ENCODE assay signal across 19 mouse cellular contexts in the genomic region with DNA sequence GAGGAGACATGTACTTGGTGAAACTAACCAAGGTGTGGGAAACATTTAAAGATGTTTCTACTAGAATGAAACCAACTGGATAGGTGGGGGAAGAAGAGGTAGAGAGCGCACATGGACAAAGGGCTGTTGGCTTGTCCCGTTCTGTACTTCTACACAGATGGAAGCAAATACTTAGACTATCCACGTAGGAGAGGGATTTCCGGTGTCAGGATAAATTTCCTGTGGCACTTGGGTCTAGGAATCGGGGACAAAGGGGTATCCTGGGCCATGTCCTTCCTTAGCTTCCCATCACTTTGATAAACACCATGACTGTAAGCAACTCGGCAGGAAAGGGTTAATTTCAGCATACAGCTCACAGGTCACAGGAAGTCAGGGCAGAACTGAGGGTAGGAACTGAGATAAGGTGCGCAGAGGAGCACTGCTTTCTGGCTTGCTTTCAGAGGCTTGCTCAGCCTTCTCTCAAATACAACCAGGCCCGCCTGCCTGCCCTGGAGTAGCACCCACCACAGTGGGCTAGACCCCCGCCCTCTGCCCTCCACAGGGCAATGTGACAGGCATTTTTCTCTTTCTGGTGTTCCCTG. TPM values are rescaled to one million over a fixed set of nuclear protein-coding genes. Genes with fewer than 3 reads are reported as not detected.
DNase-seq lines count a peak whose midpoint lies in the region; ATAC-seq and TF ChIP-seq lines count a peak whose summit lies in the region.
"Had no signal": no experiment of that assay in that cellular context is flagged by ENCODE, and none has a peak within 500 bp of the region (broad histone marks: within the 10 kb centered on the region; RNA-seq: fewer than 3 reads in every experiment).

No protein-coding gene starts in this region.

- no peak overlapping the region for H3K9ac ChIP-seq in heart, embryonic 15.5 days
- no peak overlapping the region for H3K9ac ChIP-seq in lung, postnatal 0 days (replicated peaks; ENCODE audit: low read depth)
- no peak overlapping the region for H3K9ac ChIP-seq in liver, embryonic 12.5 days
- H3K9ac ChIP-seq: embryonic facial prominence, embryonic 15.5 days; forebrain, embryonic 13.5 days; neural tube, embryonic 15.5 days had no signal

- TF ChIP-seq EP300 in lung, postnatal 0 days (IDR thresholded peaks at IDR 0.05) = peak; percentile 34; the same call in 1 of the 2 replicates

- H3K4me1 ChIP-seq in heart, embryonic 15.5 days (replicated peaks) = peaks cover 20% of the 10 kb centered on the region
- H3K4me1 ChIP-seq in lung, postnatal 0 days (ENCODE audit: insufficient read depth, low read depth, low read length) = peaks cover 4% of the 10 kb centered on the region; the same call in 1 of the 2 replicates
- H3K4me1 ChIP-seq in lung, adult 2 months (ENCODE audit: control insufficient read depth, insufficient read depth, low read length) = peaks cover 4% of the 10 kb centered on the region; the same call in 1 of the 2 replicates
- peaks cover 15% of the 10 kb centered on the region for H3K4me1 ChIP-seq in liver, embryonic 12.5 days
- H3K4me1 ChIP-seq: embryonic facial prominence, embryonic 15.5 days; forebrain, embryonic 13.5 days had no signal

- H3K4me2 ChIP-seq in heart, embryonic 15.5 days = no peak overlapping the region
- no peak overlapping the region for H3K4me2 ChIP-seq in lung, postnatal 0 days (replicated peaks; ENCODE audit: low read depth, low read length)
- 0 out of 2 replicates have a peak overlapping the region, but pooled peaks have one; percentile 2 for H3K4me2 ChIP-seq in liver, embryonic 12.5 days
- H3K4me2 ChIP-seq: embryonic facial prominence, embryonic 15.5 days; forebrain, embryonic 13.5 days; neural tube, embryonic 15.5 days had no signal

- H3K36me3 ChIP-seq in heart, embryonic 15.5 days = peaks cover 4% of the 10 kb centered on the region
- 0 out of 2 replicates have a peak, but pooled peaks cover 3% of the 10 kb centered on the region for H3K36me3 ChIP-seq in lung, postnatal 0 days (ENCODE audit: insufficient read depth, low read length)
- peaks cover 6% of the 10 kb centered on the region for H3K36me3 ChIP-seq in liver, embryonic 12.5 days

- WGBS in heart, embryonic 15.5 days = 42% methylated on average over 9 of the region's 9 CpGs
- WGBS in lung, postnatal 0 days = 41% methylated on average over 9 of the region's 9 CpGs
- 38% methylated on average over 9 of the region's 9 CpGs for WGBS in lung, adult 2 months
- WGBS in liver, embryonic 12.5 days (ENCODE audit: insufficient replicate concordance) = 24% methylated on average over 9 of the region's 9 CpGs

- H3K9me3 ChIP-seq in heart, embryonic 15.5 days (replicated peaks) = no peaks in the 10 kb centered on the region
- H3K9me3 ChIP-seq in lung, postnatal 0 days (ENCODE audit: low read length) = no peaks in the 10 kb centered on the region
- H3K9me3 ChIP-seq in liver, embryonic 12.5 days (replicated peaks) = no peaks in the 10 kb centered on the region
- H3K9me3 ChIP-seq: embryonic facial prominence, embryonic 15.5 days; forebrain, embryonic 13.5 days; neural tube, embryonic 15.5 days had no signal

- TF ChIP-seq POLR2A in lung, adult 2 months (IDR thresholded peaks at IDR 0.05; ENCODE audit: borderline replicate concordance, extremely low read depth, low read depth, low read length) = no peak

- H3K4me3 ChIP-seq in heart, embryonic 15.5 days = no peak overlapping the region
- H3K4me3 ChIP-seq in lung, postnatal 0 days (ENCODE audit: low read depth, low read length) = no peak overlapping the region
- H3K4me3 ChIP-seq in lung, adult 2 months (replicated peaks; ENCODE audit: extremely low read depth, low read depth, low read length) = no peak overlapping the region
- H3K4me3 ChIP-seq in liver, embryonic 12.5 days = no peak overlapping the region
- H3K4me3 ChIP-seq: embryonic facial prominence, embryonic 15.5 days; forebrain, embryonic 13.5 days; neural tube, embryonic 15.5 days had no signal

- no peak for ATAC-seq in heart, embryonic 15.5 days (replicated peaks; ENCODE audit: insufficient number of reproducible peaks, insufficient read depth, low FRiP score, low read depth)
- ATAC-seq in lung, postnatal 0 days = peak; percentile 62
- peak; percentile 61; the same call in 1 of the 2 replicates for ATAC-seq in liver, embryonic 12.5 days
- ATAC-seq in megakaryocyte progenitor cell, adult 5-6 weeks (replicated peaks; ENCODE audit: poor library complexity) = 0 out of 2 replicates have a peak, but pooled peaks have one; percentile 46
- ATAC-seq: CD4-positive, CD25-positive, alpha-beta regulatory T cell, adult 4 months; forebrain, embryonic 13.5 days had no signal

- peak overlapping the region; percentile 62 for H3K27ac ChIP-seq in heart, embryonic 15.5 days
- peak overlapping the region; percentile 26 for H3K27ac ChIP-seq in lung, postnatal 0 days (ENCODE audit: low read length)
- no peak overlapping the region; the same call in 1 of the 2 replicates for H3K27ac ChIP-seq in liver, embryonic 12.5 days
- H3K27ac ChIP-seq: embryonic facial prominence, embryonic 15.5 days; forebrain, embryonic 13.5 days; neural tube, embryonic 15.5 days had no signal

- TF ChIP-seq CTCF in lung, postnatal 0 days (IDR thresholded peaks at IDR 0.05) = no peak
- no peak for TF ChIP-seq CTCF in lung, adult 2 months (IDR thresholded peaks at IDR 0.05; ENCODE audit: insufficient read depth, low read length)

- no peaks in the 10 kb centered on the region for H3K27me3 ChIP-seq in heart, embryonic 15.5 days
- H3K27me3 ChIP-seq in lung, postnatal 0 days (replicated peaks; ENCODE audit: insufficient read depth, low read length) = no peaks in the 10 kb centered on the region
- no peaks in the 10 kb centered on the region for H3K27me3 ChIP-seq in liver, embryonic 12.5 days (replicated peaks)
- H3K27me3 ChIP-seq: embryonic facial prominence, embryonic 15.5 days; forebrain, embryonic 13.5 days; neural tube, embryonic 15.5 days had no signal

- DNase-seq in heart, adult 9 months (ENCODE audit: low spot score in 2 of 2) = no peak
- DNase-seq in lung, postnatal 0 days (ENCODE audit: low spot score) = peak; percentile 39
- no peak for DNase-seq in lung, adult 2 months
- no peak for DNase-seq in kidney, adult 18-20 months
- DNase-seq: cerebellum, adult 9-11 months; kidney, adult 2 months; right cerebral cortex, adult 18-20 months; thymus, postnatal 14 days had no signal

RNA-seq across cellular contexts. Expression of a gene that starts 1.4 kb away (rescaled TPM):
- polyA plus RNA-seq in heart, embryonic 15.5 days (2015; fragmentation: Nextera tagmentation; extraction: Ambion mirVana) = 0.18 TPM in 1 of 2 replicates, not detected in the other
- polyA plus RNA-seq in lung, postnatal 0 days (2015; fragmentation: Nextera tagmentation; extraction: Ambion mirVana) = 0.08 and 0.20 TPM in 2 replicates
- 0.06 TPM in 1 of 2 replicates, not detected in the other for polyA plus RNA-seq in lung, adult 2 months (2012; rRNA removed)
- polyA plus RNA-seq in liver, embryonic 12.5 days (2016; fragmentation: Nextera tagmentation; extraction: Ambion mirVana) = not detected in 2 replicates
- not detected in 2 replicates for total RNA-seq in megakaryocyte progenitor cell, adult 5-6 weeks (2015)
- total RNA-seq in megakaryocyte progenitor cell, adult 5-6 weeks (2017) = not detected in 2 replicates
- total RNA-seq: gastrocnemius, adult 18-20 months; monocyte, adult 5-6 weeks had no signal
- polyA plus RNA-seq: CD4-positive, CD25-positive, alpha-beta regulatory T cell, adult 4 months; forebrain, embryonic 13.5 days; hindbrain, embryonic 11.5 days; large intestine, adult 2 months had no signal

RNA-seq across cellular contexts. Expression of a gene that starts 23.6 kb away (rescaled TPM):
- 10.9 and 14.1 TPM in 2 replicates for polyA plus RNA-seq in heart, embryonic 15.5 days (2015; fragmentation: Nextera tagmentation; extraction: Ambion mirVana)
- polyA plus RNA-seq in lung, postnatal 0 days (2015; fragmentation: Nextera tagmentation; extraction: Ambion mirVana) = 10.8 and 12.6 TPM in 2 replicates
- polyA plus RNA-seq in lung, adult 2 months (2012; rRNA removed) = 24.2 and 25.2 TPM in 2 replicates
- 7.7 and 8.8 TPM in 2 replicates for polyA plus RNA-seq in liver, embryonic 12.5 days (2016; fragmentation: Nextera tagmentation; extraction: Ambion mirVana)
- total RNA-seq in megakaryocyte progenitor cell, adult 5-6 weeks (2015) = 27.5 and 32.9 TPM in 2 replicates
- total RNA-seq in megakaryocyte progenitor cell, adult 5-6 weeks (2017) = 7.0 and 7.9 TPM in 2 replicates

RNA-seq across cellular contexts. Expression of a gene that starts 24.0 kb away (rescaled TPM):
- polyA plus RNA-seq in heart, embryonic 15.5 days (2015; fragmentation: Nextera tagmentation; extraction: Ambion mirVana) = 4.0 and 6.7 TPM in 2 replicates
- 11.1 and 11.2 TPM in 2 replicates for polyA plus RNA-seq in lung, postnatal 0 days (2015; fragmentation: Nextera tagmentation; extraction: Ambion mirVana)
- polyA plus RNA-seq in lung, adult 2 months (2012; rRNA removed) = 8.1 and 13.1 TPM in 2 replicates
- polyA plus RNA-seq in liver, embryonic 12.5 days (2016; fragmentation: Nextera tagmentation; extraction: Ambion mirVana) = 5.9 TPM in 2 replicates
- total RNA-seq in megakaryocyte progenitor cell, adult 5-6 weeks (2015) = 5.2 and 6.2 TPM in 2 replicates
- 7.8 and 8.8 TPM in 2 replicates for total RNA-seq in megakaryocyte progenitor cell, adult 5-6 weeks (2017)
